Mouse (Mus musculus) myocyte (in vitro differentiated cells): ENCODE measurements around the gene Mitf. TPM values are rescaled to one million over a fixed set of nuclear protein-coding genes. Genes with fewer than 3 reads are reported as not detected.
A peak's percentile ranks its signal among the peaks of the same experiment; 100 is the strongest.

ENCODE experiments used
- H3K27me3 ChIP-seq: one replicate; pipeline ENCODE4 v1.6.1; 2011; ENCODE audit not compliant: control insufficient read depth, insufficient read depth, insufficient read length
- H3K36me3 ChIP-seq: one replicate; pipeline ENCODE4 v1.6.1; 2011; ENCODE audit not compliant: control insufficient read depth, insufficient read depth
- H3K4me2 ChIP-seq: one replicate; pipeline ENCODE4 v1.6.1; 2011; ENCODE audit warnings: low read depth, control low read depth
- H3K4me3 ChIP-seq: one replicate; pipeline ENCODE4 v1.5.1; 2011; ENCODE audit warnings: mild to moderate bottlenecking, control low read depth, moderate library complexity
- H3K79me2 ChIP-seq: one replicate; pipeline ENCODE4 v1.6.1; 2011; ENCODE audit not compliant: control insufficient read depth, insufficient read depth
- H3ac ChIP-seq: one replicate; pipeline ENCODE4 v1.6.1; 2011; ENCODE audit not compliant: control insufficient read depth, insufficient read length
- CEBPB ChIP-seq: IDR thresholded peaks from 2 replicates; pipeline ENCODE4 v1.6.1; 2011; ENCODE audit warnings: mild to moderate bottlenecking, moderate library complexity; ENCODE audit not compliant: poor library complexity, insufficient read depth, severe bottlenecking
- E2F4 ChIP-seq: IDR thresholded peaks from one replicate; pipeline ENCODE4 v1.6.1; 2011; ENCODE audit warnings: mild to moderate bottlenecking, control low read depth, moderate library complexity; ENCODE audit not compliant: insufficient read depth
- MAX ChIP-seq: IDR thresholded peaks from one replicate; pipeline ENCODE4 v1.6.1; 2011; ENCODE audit warnings: low read depth, mild to moderate bottlenecking, control low read depth
- MYOD1 ChIP-seq, 3 experiments: IDR thresholded peaks; one replicate each; pipeline ENCODE4 v1.6.1; 2011; ENCODE audit warnings: control low read depth in 2 of 3, low read depth in 2 of 3, mild to moderate bottlenecking in 2 of 3, moderate library complexity in 1 of 3; ENCODE audit not compliant: insufficient read length in 2 of 3, control insufficient read depth in 1 of 3
- MYOG ChIP-seq, 3 experiments: IDR thresholded peaks; one replicate each; pipeline ENCODE4 v1.6.1; 2011; ENCODE audit warnings: control low read depth in 2 of 3, low read depth in 2 of 3, mild to moderate bottlenecking in 2 of 3; ENCODE audit not compliant: insufficient read length in 2 of 3, control insufficient read depth in 1 of 3, insufficient read depth in 1 of 3
- POLR2A ChIP-seq: IDR thresholded peaks from one replicate; pipeline ENCODE4 v1.6.1; 2011; ENCODE audit warnings: low read depth, mild to moderate bottlenecking, control low read depth, moderate library complexity; ENCODE audit not compliant: insufficient read length
- POLR2AphosphoS2 ChIP-seq: IDR thresholded peaks from one replicate; pipeline ENCODE4 v1.6.1; 2011; ENCODE audit warnings: low read depth, control low read depth; ENCODE audit not compliant: insufficient read length
- REST ChIP-seq: IDR thresholded peaks from one replicate; pipeline ENCODE4 v1.6.1; 2011; ENCODE audit warnings: mild to moderate bottlenecking, control low read depth, moderate library complexity; ENCODE audit not compliant: insufficient read depth, insufficient read length
- SRF ChIP-seq: IDR thresholded peaks from one replicate; pipeline ENCODE4 v1.6.1; 2011; ENCODE audit warnings: low read depth; ENCODE audit not compliant: control insufficient read depth, insufficient read length
- TCF12 ChIP-seq: IDR thresholded peaks from one replicate; pipeline ENCODE4 v1.6.1; 2011; ENCODE audit warnings: mild to moderate bottlenecking, control low read depth; ENCODE audit not compliant: poor library complexity, insufficient read depth, severe bottlenecking
- TCF3 ChIP-seq: IDR thresholded peaks from one replicate; pipeline ENCODE4 v1.6.1; 2011; ENCODE audit warnings: low read depth, control low read depth; ENCODE audit not compliant: insufficient read length
- USF1 ChIP-seq: IDR thresholded peaks from one replicate; pipeline ENCODE4 v1.6.1; 2011; ENCODE audit warnings: low read depth, mild to moderate bottlenecking, control low read depth, moderate library complexity
- polyA plus RNA-seq: library from polyadenylated mRNA; unstranded; fragments of >200 nt; fragmentation: generic; extraction: Trizol; gene quantifications from one replicate; pipeline ENCODE4 v1.2.1, GENCODE M21; 2012; ENCODE audit warnings: missing spikeins

Mitf gene
- polyA plus RNA-seq, 1 experiment, result 2.4 TPM

DNA sequence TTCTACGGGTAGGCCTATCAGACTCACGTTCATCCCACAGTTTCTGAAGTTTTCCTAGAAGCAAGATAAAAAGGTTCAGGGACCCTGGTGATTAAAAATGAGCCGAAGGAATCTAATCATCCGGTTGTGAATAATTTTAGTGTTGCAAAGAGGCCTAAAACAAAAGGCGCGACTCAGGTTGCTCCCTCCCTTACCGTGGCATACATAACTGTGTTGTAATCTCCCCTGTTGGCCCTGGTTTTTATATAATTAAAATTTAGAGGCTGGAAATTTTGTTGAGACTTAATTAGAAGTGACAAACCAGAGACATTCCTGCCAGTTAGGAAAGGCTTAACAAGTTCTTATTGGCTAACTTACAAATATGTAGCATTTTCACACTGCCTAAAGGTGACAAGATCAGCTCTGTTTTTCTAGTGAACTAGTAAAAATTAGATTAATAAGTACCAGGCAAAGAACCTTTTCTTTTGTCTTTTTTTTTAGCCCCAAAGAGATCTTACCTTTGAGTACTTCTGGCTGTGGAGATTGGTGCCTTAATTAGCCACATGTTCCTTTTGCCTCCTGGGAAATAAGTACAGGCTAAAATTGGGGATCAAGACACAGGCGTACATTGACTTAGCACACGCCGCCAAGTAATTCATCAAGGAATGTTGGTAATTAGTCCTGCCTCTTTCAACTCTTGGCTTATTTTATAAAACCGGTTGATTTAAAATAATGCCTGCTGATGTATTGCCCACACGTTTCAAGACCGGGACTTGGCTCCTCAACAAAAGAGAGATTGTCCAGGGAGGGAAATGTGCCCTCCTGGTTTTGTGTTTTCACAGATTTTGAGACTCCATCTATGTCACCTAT lies 143.4 kb downstream of the Mitf start:
- Histone ChIP-seq H3K4me3 (no peak overlapping the region), H3K4me2 (no peak overlapping the region), H3K27me3 (no peaks in the 10 kb centered on the region), H3K79me2 (no peaks in the 10 kb centered on the region), H3K36me3 (no peaks in the 10 kb centered on the region), H3ac (no peak overlapping the region)
- TF ChIP-seq TCF3, result no peak
- TF ChIP-seq E2F4, result no peak
- no peak for TF ChIP-seq MAX

DNA sequence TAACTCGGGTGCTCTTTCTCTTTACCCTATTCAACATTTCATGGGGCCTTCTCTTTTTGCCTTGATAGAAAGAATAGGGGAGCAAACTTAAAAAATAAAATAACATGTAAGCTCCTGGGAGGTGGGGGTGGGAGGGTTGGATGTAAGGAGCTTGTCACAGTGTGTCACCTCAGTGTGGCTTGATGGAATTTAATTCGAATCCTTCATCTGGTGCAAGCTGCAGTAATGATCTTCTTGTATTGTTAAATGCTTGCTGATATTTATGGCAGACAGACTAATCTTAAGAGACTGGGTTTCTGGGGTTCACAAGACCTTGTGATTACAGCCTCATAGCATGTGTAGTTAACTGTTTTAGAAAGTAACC lies 144.0 kb downstream of the Mitf start:
- no peaks in the 10 kb centered on the region for H3K79me2 ChIP-seq
- H3ac ChIP-seq, result no peak overlapping the region
- TF ChIP-seq REST (no peak), SRF (no peak), POLR2AphosphoS2 (no peak), TCF3 (no peak), MYOG (IDR thresholded peaks at IDR 0.05; ENCODE audit: control insufficient read depth in 1 of 3, insufficient read depth in 1 of 3, insufficient read length in 2 of 3, low read depth in 2 of 3) (no peak), USF1 (no peak), POLR2A (no peak), MAX (no peak)
- no peak overlapping the region for H3K4me2 ChIP-seq
- H3K27me3 ChIP-seq, result no peaks in the 10 kb centered on the region
- H3K36me3 ChIP-seq, result no peaks in the 10 kb centered on the region
- no peak overlapping the region for H3K4me3 ChIP-seq

DNA sequence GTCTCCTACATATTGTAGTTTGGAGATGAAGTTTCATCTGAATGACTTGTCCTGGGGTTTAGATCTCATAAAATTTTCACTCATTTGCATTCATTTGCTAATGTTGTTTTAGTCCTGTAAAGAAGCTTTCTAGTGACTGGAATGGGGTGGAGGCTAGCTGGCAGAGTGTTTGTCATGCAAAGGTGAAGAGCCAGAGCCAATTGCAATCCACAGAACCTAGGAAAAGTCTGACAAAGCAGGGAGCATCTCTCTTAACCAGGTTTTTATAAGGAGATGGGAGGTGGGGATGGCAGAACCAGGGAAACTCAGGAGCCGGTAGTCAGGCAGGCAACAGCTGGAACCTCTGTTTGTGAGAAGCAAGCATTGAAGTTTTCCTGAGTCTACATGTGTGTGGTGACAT lies 144.9 kb downstream of the Mitf start:
- H3K4me3 ChIP-seq, result no peak overlapping the region

DNA sequence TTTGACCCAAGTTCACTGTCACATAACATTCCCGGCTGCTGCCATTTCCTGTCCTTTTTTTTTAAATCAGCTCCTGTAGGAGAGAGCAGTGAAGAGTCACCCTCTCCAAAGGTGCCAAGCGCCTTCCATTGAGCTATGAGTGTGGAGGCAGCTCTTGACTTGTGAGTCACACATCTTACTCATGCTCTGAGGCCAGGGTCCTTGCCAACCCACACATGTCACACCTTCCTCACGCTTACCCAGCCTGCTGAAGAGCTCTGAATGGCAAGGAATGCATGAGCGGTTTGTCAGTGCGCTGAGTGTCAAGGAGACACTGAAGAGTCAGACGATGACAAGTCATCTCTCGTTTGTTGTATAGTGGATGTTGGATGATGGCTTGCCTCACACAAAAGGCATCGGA lies 146.0 kb downstream of the Mitf start:
- Histone ChIP-seq H3K36me3 (no peaks in the 10 kb centered on the region), H3K4me2 (peak overlapping the region; percentile 16), H3K27me3 (no peaks in the 10 kb centered on the region), H3K79me2 (no peaks in the 10 kb centered on the region), H3ac (no peak overlapping the region), H3K4me3 (no peak overlapping the region)
- no peak for TF ChIP-seq POLR2AphosphoS2
- peak in 1 of 3 experiments; percentile 44 for TF ChIP-seq MYOD1 (IDR thresholded peaks at IDR 0.05; ENCODE audit: control insufficient read depth in 1 of 3, insufficient read length in 2 of 3, low read depth in 2 of 3)

More for the DNA sequence above, 144.9 kb downstream of the Mitf start:
- Histone ChIP-seq H3ac (no peak overlapping the region), H3K36me3 (no peaks in the 10 kb centered on the region), H3K27me3 (no peaks in the 10 kb centered on the region), H3K4me2 (no peak overlapping the region), H3K79me2 (no peaks in the 10 kb centered on the region)
- TF ChIP-seq MAX (no peak), TCF3 (no peak)

DNA sequence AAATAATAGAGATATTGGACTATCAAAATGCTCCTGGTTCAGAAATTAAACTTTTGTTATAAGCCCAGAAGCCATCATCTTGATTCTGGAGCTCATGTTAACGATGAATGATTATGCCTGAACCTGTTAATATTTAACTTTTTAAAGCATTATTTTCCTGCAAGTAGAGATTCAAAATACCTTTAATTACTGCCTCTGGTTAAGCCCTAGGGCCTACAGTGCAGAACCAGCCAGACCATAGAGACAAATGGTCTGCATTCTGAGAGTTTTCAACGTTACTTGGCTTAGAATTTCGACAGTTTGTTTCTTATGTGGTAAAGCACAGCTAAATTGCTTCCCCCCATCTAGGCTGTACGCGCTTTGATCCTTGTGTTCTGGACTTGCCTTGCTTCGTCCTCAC lies 149.3 kb downstream of the Mitf start:
- Histone ChIP-seq H3K4me2 (no peak overlapping the region), H3K27me3 (no peaks in the 10 kb centered on the region), H3K4me3 (no peak overlapping the region), H3K79me2 (no peaks in the 10 kb centered on the region), H3K36me3 (no peaks in the 10 kb centered on the region), H3ac (no peak overlapping the region)
- TF ChIP-seq POLR2A (no peak), USF1 (no peak)

DNA sequence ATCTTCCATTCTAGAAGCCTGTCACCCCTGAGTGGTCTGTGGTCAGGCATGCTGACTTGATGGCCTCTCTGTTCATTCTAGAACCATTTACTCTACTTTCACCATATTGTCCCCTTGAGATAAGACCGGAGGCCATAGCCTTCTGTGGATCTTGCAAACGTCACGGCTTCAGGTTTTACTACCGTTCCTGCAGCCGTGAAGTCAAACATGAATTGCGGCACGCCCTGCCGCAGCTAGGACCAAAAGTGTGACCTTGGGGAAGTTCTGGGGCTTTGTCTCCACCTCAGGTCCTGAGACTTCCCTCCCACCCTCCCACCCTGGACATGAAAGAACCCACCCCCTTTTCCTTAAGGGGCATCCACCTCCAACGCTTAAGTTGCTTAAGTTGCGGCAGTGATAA lies 149.8 kb downstream of the Mitf start:
- TF ChIP-seq TCF12 (no peak), TCF3 (no peak), REST (no peak), POLR2A (no peak), USF1 (no peak), CEBPB (no peak)
- H3K4me3 ChIP-seq, result no peak overlapping the region
- no peak overlapping the region for H3K4me2 ChIP-seq
- no peaks in the 10 kb centered on the region for H3K36me3 ChIP-seq
- H3ac ChIP-seq, result no peak overlapping the region
- no peaks in the 10 kb centered on the region for H3K79me2 ChIP-seq
- no peaks in the 10 kb centered on the region for H3K27me3 ChIP-seq
